Mouse (Mus musculus) liver, embryonic 12.5 days (tissue): ENCODE results near the gene Rgs6. TPM values are rescaled to one million over a fixed set of nuclear protein-coding genes. Genes with fewer than 3 reads are reported as not detected.

Source experiments
- ATAC-seq: fragments of 200-750 bp; cut with Nextera tagmentation; 2 replicates; pipeline ENCODE4 v1.8.0; 2017; ENCODE audit warnings: moderate number of reproducible peaks, mild to moderate bottlenecking, moderate library complexity
- H3K27ac ChIP-seq: fragments of 300-500 bp; sonication (generic); 2 replicates; pipeline ENCODE4 v1.5.1; 2016; ENCODE audit warnings: mild to moderate bottlenecking
- H3K27me3 ChIP-seq: fragments of 300-500 bp; sonication (generic); replicated peaks from 2 replicates; pipeline ENCODE4 v1.6.1; 2016; ENCODE audit warnings: mild to moderate bottlenecking, moderate library complexity
- H3K36me3 ChIP-seq: fragments of 300-500 bp; sonication (generic); 2 replicates; pipeline ENCODE4 v1.6.1; 2016; ENCODE audit warnings: mild to moderate bottlenecking, moderate library complexity
- H3K4me1 ChIP-seq: fragments of 300-500 bp; sonication (generic); 2 replicates; pipeline ENCODE4 v1.6.1; 2016
- H3K4me2 ChIP-seq: fragments of 300-500 bp; sonication (generic); 2 replicates; pipeline ENCODE4 v1.6.1; 2016; ENCODE audit warnings: mild to moderate bottlenecking, moderate library complexity
- H3K4me3 ChIP-seq: fragments of 300-500 bp; sonication (generic); 2 replicates; pipeline ENCODE4 v1.5.1; 2016; ENCODE audit warnings: mild to moderate bottlenecking, moderate library complexity
- H3K9ac ChIP-seq: fragments of 300-500 bp; sonication (generic); 2 replicates; pipeline ENCODE4 v1.6.1; 2016; ENCODE audit warnings: mild to moderate bottlenecking, moderate library complexity
- H3K9me3 ChIP-seq: fragments of 300-500 bp; sonication (generic); replicated peaks from 2 replicates; pipeline ENCODE4 v1.6.1; 2016; ENCODE audit warnings: mild to moderate bottlenecking, moderate library complexity
- WGBS: fragments of 180-500 bp; shearing (Covaris S2); methylation state at CpG from one replicate; pipeline ENCODE4 v1.1.7; 2016; ENCODE audit not compliant: insufficient replicate concordance; 5-methylcytosine and 5-hydroxymethylcytosine counted together
- polyA plus RNA-seq: library from polyadenylated mRNA; unstranded; fragments of >200 nt; fragmentation: Nextera tagmentation; extraction: Ambion mirVana; gene quantifications from 2 replicates; pipeline ENCODE4 v1.2.1, GENCODE M21; 2016

The Rgs6 gene
- polyA plus RNA-seq, 1 experiment from 2014 or later = 0.15 TPM

DNA sequence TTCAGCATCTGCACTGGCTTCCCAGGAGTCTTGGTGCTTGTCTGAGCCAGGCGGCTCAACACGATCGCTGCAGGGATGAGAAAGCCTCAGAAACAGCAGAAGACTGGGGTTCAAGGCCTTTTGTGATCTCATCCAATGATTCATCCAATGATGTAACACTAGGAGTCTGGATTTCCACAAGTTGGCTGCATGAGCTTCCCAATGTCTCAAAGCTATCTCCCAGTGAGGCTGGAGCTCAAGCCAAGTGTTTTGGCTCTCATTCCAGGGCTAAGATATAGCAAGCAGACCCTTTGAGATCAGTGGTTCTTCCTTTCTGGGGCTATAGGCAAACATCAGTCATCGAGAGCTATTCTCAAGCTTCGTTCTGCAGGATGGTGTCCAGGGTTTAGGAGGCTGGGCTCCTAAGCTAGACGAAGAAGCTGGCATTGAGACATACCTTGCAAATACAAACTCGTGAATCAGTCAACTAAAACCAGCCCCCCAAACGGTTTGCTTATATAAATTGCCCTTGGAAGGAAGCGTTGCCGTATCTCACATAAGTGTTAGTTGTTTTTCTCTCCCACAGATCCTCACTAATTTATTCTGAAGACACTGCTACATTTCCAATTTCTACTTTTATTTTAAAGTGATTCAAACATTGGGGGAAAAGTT, 410.7 kb downstream of the Rgs6 start:
- no peaks in the 10 kb centered on the region; the same call in 1 of the 2 replicates for H3K27me3 ChIP-seq
- no peaks in the 10 kb centered on the region for H3K36me3 ChIP-seq
- no peaks in the 10 kb centered on the region for H3K9me3 ChIP-seq
- H3K4me3 ChIP-seq = no peak overlapping the region
- no peak for ATAC-seq
- no peak overlapping the region for H3K9ac ChIP-seq
- no peak overlapping the region for H3K27ac ChIP-seq
- no peak overlapping the region for H3K4me2 ChIP-seq
- H3K4me1 ChIP-seq = no peaks in the 10 kb centered on the region
- WGBS = 70% methylated on average over 10 of the region's 10 CpGs

DNA sequence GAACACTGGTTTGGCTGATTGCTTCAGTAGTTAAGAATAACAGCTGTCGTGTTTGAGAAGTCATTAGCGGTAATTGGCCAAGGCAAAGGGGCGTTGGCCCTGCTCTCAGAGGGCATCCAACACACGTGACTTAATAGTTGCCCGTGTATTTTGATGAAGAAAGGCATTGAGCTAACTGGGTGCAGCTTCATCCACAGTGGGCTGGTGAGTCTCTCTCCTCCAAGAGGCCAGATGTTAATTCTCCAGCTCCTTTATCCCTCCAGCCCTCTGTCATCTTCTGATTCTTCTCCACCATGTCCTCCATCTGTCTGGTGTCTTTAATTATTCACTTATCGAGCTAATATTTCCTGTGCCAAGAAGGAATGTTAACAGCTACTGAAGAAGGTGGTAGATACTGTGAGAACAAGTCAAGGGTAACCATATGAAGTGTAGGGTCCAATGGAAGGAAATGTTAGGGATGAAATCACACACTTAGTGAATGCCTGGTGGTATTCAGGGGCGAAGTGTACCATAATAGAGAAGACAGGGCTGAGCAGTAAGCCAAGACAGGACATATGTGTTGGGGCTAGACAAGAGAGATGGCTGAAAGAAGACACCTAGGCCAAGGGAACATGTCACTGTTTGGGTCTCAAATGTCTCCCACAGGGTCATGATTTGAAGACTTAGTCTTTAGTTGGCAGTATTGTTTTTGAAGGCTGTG, 411.4 kb downstream of the Rgs6 start:
- H3K27me3 ChIP-seq = no peaks in the 10 kb centered on the region; the same call in 1 of the 2 replicates
- H3K4me3 ChIP-seq = no peak overlapping the region
- no peak overlapping the region for H3K4me2 ChIP-seq
- H3K4me1 ChIP-seq = no peaks in the 10 kb centered on the region
- ATAC-seq = no peak
- no peak overlapping the region for H3K9ac ChIP-seq
- H3K27ac ChIP-seq = no peak overlapping the region
- no peaks in the 10 kb centered on the region for H3K9me3 ChIP-seq
- H3K36me3 ChIP-seq = no peaks in the 10 kb centered on the region
- 66% methylated on average over 7 of the region's 7 CpGs for WGBS

DNA sequence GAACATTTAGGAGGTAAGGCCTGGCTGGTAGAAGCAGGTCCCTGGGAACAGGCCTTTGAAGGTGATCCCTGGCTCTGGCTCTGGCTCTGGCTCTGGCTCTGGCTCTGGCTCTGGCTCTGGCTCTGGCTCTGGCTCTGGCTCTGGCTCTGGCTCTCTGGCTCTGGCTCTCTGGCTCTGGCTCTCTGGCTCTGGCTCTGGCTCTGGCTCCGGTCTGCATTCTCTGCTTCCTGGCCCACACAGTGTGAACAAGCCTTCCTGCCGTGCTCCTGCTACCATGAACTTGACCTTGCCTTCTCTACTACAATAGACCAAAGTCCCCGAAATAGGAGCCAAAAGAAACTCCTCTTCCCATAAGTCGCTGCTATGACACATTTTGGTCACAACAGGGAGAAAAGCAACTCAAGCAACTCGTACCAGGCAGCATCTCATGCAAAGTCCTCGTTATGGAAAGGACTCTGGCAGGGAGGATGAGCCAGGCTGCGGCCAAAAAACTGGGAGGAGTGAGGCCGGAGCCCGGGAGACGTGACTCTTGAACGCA, 412.0 kb downstream of the Rgs6 start:
- H3K9ac ChIP-seq = no peak overlapping the region
- no peaks in the 10 kb centered on the region for H3K9me3 ChIP-seq
- no peaks in the 10 kb centered on the region for H3K4me1 ChIP-seq
- H3K27ac ChIP-seq = no peak overlapping the region
- no peak for ATAC-seq
- no peak overlapping the region for H3K4me3 ChIP-seq
- no peaks in the 10 kb centered on the region for H3K36me3 ChIP-seq
- 70% methylated on average over 11 of the region's 11 CpGs for WGBS
- no peaks in the 10 kb centered on the region; the same call in 1 of the 2 replicates for H3K27me3 ChIP-seq
- H3K4me2 ChIP-seq = no peak overlapping the region

DNA sequence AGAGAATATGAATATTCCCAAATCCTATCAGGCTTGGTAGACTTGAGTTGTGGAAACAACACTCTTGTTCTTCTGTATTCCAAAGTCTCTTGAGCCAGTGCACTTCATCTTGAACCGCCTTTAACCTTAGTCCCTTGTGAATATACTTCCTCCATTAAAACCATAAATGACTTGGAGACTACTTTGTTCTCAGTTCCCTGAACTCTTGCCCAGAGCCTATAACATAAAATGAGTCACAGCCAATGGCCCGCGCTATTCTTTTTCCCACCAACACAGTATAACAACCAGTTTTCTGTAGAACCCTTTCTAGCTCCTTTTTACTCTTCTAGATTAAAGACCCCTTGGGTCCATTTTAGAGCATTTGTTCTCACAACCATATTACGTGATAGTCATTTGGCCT, 412.9 kb downstream of the Rgs6 start:
- no peaks in the 10 kb centered on the region for H3K4me1 ChIP-seq
- H3K4me2 ChIP-seq = no peak overlapping the region
- H3K4me3 ChIP-seq = no peak overlapping the region
- H3K27me3 ChIP-seq = no peaks in the 10 kb centered on the region; the same call in 1 of the 2 replicates
- WGBS = 74% methylated on average over 4 of the region's 4 CpGs
- no peak overlapping the region for H3K9ac ChIP-seq
- no peaks in the 10 kb centered on the region for H3K9me3 ChIP-seq
- no peaks in the 10 kb centered on the region for H3K36me3 ChIP-seq
- H3K27ac ChIP-seq = no peak overlapping the region
- ATAC-seq = no peak

DNA sequence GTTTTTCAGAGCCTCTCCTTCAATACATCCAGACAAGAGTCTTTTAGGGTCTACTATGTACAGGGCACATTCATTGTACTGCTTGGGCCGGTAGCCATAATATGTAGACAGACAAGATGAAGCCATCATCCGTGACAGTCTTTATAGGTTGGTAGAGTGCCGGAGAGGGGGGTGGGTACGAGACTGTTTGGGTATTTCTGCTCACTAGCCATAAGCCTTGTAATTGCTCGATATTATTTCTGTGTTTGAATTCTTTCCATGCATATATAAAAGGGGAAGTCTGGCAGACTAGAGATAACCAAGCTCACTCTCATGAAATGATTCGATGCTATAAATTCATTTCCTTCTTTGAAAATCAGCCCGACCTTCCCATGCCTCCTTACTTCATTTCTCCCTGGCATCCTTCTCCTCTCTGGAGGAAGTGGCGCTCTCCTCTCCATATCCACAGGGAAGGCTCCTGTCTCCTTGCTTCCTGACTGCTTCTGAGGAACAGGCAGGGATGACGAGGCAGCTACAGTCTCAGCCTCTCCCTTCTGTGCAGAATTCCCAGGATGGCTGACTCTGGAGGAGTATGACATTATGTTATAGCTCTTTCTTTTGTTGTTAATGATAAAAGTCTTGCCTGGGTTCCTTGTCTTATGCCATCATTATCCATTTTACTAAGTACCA, 416.1 kb downstream of the Rgs6 start:
- ATAC-seq = no peak
- Histone ChIP-seq H3K4me2 (no peak overlapping the region), H3K27ac (no peak overlapping the region), H3K27me3 (no peaks in the 10 kb centered on the region; the same call in 1 of the 2 replicates), H3K36me3 (no peaks in the 10 kb centered on the region), H3K9me3 (no peaks in the 10 kb centered on the region), H3K9ac (no peak overlapping the region), H3K4me1 (no peaks in the 10 kb centered on the region), H3K4me3 (no peak overlapping the region)
- 39% methylated on average over 9 of the region's 9 CpGs for WGBS

DNA sequence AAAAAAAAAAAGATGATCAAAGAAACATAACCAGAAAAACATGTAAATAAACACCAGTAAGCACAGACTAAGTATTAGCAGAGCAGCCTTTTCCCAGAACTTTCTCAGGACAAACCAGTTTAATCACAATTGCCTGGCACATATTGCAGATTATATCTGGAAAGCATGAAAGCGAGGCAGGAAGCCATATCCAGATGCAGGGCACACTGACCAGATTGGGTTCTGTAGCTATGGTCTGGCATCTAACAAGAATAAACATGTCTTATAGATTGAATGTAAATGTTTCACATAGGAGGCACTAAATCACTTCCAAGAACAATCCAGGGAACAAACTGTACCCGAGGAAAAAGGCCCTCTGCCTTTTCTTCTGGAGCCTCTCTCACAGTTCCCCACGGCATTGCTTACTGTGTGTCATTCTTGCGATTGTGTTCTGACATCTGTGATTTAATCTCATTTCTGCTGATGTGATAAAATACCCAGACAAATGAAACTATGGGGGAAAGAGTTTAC, 423.0 kb downstream of the Rgs6 start:
- ATAC-seq = no peak
- H3K27ac ChIP-seq = no peak overlapping the region
- WGBS = 72% methylated on average over 4 of the region's 4 CpGs
- H3K4me2 ChIP-seq = no peak overlapping the region
- H3K4me1 ChIP-seq = 0 out of 2 replicates have a peak, but pooled peaks cover 7% of the 10 kb centered on the region
- H3K4me3 ChIP-seq = no peak overlapping the region
- H3K27me3 ChIP-seq = no peaks in the 10 kb centered on the region
- no peak overlapping the region for H3K9ac ChIP-seq
- no peaks in the 10 kb centered on the region for H3K9me3 ChIP-seq
- no peaks in the 10 kb centered on the region for H3K36me3 ChIP-seq

DNA sequence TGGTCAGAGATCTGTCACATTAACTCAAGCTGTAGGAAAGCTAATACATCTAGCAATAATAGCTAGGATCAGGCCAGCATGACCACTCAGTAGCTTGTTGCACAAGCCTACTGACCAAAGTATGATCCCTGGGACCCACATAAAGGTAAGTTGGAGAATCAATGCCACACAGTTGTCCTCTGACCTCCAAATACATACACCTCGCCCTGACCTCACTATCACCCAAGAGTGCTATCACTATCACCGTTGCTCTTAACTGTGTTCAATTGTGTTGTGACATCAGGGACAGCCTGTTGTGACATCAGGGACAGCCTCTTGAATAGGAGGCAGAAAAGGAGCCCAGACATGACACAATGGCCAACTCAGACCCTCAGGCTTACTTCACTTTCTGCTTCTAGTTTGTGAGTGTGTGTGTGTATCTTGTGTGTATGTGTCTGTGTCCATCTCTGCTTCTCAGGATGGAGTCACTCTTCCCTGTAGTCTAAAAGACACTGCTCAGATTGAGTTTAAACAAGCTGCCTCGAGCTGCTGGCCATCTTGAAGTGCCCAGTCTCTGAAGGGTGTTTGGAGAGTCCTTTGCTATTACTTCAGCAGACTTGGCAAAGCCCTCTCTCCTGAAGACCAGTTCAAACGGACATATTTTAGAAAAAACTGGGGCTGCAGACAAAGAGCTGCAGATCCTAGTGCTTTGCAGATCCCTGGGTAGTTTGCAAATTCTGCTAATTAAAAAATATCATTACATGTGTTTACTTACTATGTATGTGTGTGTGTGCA, 426.0 kb downstream of the Rgs6 start:
- no peak for ATAC-seq
- no peak overlapping the region for H3K4me3 ChIP-seq

DNA sequence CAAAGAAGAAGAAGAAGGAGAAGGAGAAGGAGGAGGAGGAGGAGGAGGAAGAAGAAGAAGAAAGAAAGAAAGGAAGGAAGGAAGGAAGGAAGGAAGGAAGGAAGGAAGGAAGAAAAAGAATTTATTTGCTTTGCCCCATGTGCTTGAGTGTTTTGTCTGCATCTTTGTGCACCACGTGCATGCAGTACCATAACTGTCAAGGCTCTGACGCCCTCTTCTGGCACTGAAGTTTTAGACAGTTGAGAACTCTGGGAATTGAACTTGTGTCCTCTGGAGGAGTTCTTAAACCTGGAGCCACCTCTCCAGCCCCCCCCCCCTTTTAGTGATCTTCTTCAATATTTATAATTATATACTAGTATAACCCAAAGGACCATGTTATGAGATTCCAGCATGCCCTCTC, 426.8 kb downstream of the Rgs6 start:
- Histone ChIP-seq H3K27ac (no peak overlapping the region), H3K9ac (no peak overlapping the region), H3K9me3 (no peaks in the 10 kb centered on the region), H3K27me3 (0 out of 2 replicates have a peak, but pooled peaks cover 8% of the 10 kb centered on the region), H3K4me2 (no peak overlapping the region), H3K4me1 (0 out of 2 replicates have a peak, but pooled peaks cover 7% of the 10 kb centered on the region), H3K4me3 (no peak overlapping the region), H3K36me3 (no peaks in the 10 kb centered on the region)
- no peak for ATAC-seq
- 22% methylated on average over 2 of the region's 2 CpGs for WGBS

More for the DNA sequence above, 426.0 kb downstream of the Rgs6 start:
- Histone ChIP-seq H3K9ac (no peak overlapping the region), H3K9me3 (no peaks in the 10 kb centered on the region), H3K4me2 (no peak overlapping the region), H3K27me3 (0 out of 2 replicates have a peak, but pooled peaks cover 3% of the 10 kb centered on the region), H3K27ac (no peak overlapping the region), H3K4me1 (0 out of 2 replicates have a peak, but pooled peaks cover 7% of the 10 kb centered on the region), H3K36me3 (no peaks in the 10 kb centered on the region)
- 46% methylated on average over 4 of the region's 4 CpGs for WGBS

DNA sequence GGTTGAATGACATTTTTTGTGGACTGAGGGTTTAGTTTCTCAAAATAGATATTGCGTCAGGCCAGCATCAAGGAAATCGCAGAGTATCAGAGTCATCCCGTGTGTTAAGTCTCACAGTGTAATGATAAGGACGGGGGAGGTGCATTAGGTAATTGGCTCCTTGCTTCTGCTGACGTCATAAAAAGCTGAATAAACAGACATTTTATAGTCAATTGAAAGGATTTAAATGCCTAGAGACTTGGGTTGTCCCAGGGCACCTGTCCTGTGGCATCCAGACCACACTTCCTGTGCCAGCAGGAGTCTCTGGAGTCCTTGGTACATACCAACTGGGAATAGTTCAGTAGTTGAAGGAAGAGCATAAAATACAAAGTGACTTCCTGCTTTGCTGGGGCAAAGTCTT, 427.3 kb downstream of the Rgs6 start:
- Histone ChIP-seq H3K9ac (no peak overlapping the region), H3K4me1 (0 out of 2 replicates have a peak, but pooled peaks cover 7% of the 10 kb centered on the region), H3K9me3 (no peaks in the 10 kb centered on the region), H3K27me3 (0 out of 2 replicates have a peak, but pooled peaks cover 8% of the 10 kb centered on the region), H3K4me3 (no peak overlapping the region), H3K4me2 (no peak overlapping the region), H3K27ac (no peak overlapping the region), H3K36me3 (no peaks in the 10 kb centered on the region)
- WGBS = 33% methylated on average over 5 of the region's 5 CpGs
- no peak for ATAC-seq

DNA sequence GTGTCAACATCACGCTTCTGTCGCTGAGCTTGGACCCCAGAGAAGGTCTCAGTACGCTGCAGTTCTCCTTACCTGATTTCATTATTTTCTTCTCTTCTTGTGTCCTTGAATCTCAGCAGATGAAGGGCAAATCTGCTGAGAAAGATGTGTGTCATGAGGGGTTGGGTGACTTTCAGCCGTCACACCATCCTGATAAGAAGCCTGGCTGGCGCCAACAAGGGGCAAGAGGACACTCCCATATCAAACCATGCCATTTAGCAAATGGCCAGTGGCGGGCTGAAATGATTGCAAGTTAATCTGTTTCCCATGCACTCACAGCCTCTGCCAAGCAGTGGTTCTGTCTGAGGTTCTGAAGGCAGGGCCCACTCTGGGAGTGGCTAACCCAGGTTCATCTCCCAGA, 428.4 kb downstream of the Rgs6 start:
- Histone ChIP-seq H3K36me3 (no peaks in the 10 kb centered on the region), H3K4me2 (no peak overlapping the region), H3K27me3 (0 out of 2 replicates have a peak, but pooled peaks cover 8% of the 10 kb centered on the region), H3K9me3 (no peaks in the 10 kb centered on the region), H3K4me3 (no peak overlapping the region), H3K4me1 (0 out of 2 replicates have a peak, but pooled peaks cover 7% of the 10 kb centered on the region), H3K27ac (no peak overlapping the region), H3K9ac (no peak overlapping the region)
- ATAC-seq = no peak
- 43% methylated on average over 6 of the region's 6 CpGs for WGBS

DNA sequence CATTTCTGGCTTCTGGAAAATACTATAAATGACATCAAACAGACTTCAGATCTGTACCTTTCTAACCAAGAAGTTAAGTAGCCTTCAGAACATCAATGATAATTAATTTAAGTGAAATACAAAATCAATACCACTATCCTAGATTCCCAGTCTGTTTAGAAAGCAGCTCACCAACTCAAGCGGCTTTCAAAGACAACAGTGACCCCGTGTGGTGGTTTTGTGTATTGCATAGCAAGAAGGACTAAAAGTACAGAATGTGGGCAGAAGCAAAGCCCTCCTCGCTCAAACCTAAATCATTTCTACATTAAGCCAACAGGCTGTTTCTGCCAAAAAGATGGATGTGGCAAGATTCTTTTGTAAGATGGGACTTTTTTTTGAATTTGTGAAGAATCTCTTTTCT, 429.9 kb downstream of the Rgs6 start:
- Histone ChIP-seq H3K9me3 (no peaks in the 10 kb centered on the region), H3K4me2 (no peak overlapping the region), H3K36me3 (no peaks in the 10 kb centered on the region), H3K27me3 (0 out of 2 replicates have a peak, but pooled peaks cover 8% of the 10 kb centered on the region), H3K4me3 (no peak overlapping the region), H3K9ac (no peak overlapping the region), H3K27ac (no peak overlapping the region), H3K4me1 (0 out of 2 replicates have a peak, but pooled peaks cover 7% of the 10 kb centered on the region)
- ATAC-seq = no peak
- WGBS = 5% methylated on average over 3 of the region's 3 CpGs
